Mouse (Mus musculus) stomach, postnatal 0 days (tissue): Measurements from ENCODE around the gene Sfpq. TPM values are rescaled to one million over a fixed set of nuclear protein-coding genes. Genes with fewer than 3 reads are reported as not detected.

Source experiments
- ATAC-seq: fragments of 200-750 bp; cut with Nextera tagmentation; 2 replicates; pipeline ENCODE4 v1.8.0; 2017; ENCODE audit not compliant: low FRiP score, low TSS enrichment
- DNase-seq: peaks from one replicate; pipeline ENCODE4 v3.0.0-alpha.2; 2016; ENCODE audit warnings: low spot score
- H3K27ac ChIP-seq: fragments of 300-500 bp; sonication (generic); replicated peaks from 2 replicates; pipeline ENCODE4 v1.5.1; 2014; ENCODE audit warnings: mild to moderate bottlenecking, control low read depth
- H3K27me3 ChIP-seq: fragments of 300-500 bp; sonication (generic); 2 replicates; pipeline ENCODE4 v1.6.1; 2014; ENCODE audit warnings: low read length; ENCODE audit not compliant: control insufficient read depth, insufficient read depth
- H3K36me3 ChIP-seq: fragments of 300-500 bp; sonication (generic); 2 replicates; pipeline ENCODE4 v1.6.1; 2014; ENCODE audit warnings: low read length, mixed read lengths; ENCODE audit not compliant: control insufficient read depth, insufficient read depth
- H3K4me1 ChIP-seq: fragments of 300-500 bp; sonication (generic); replicated peaks from 2 replicates; pipeline ENCODE4 v1.6.1; 2014; ENCODE audit warnings: antibody characterized with exemption; ENCODE audit not compliant: control insufficient read depth, insufficient read depth
- H3K4me2 ChIP-seq: fragments of 300-500 bp; sonication (generic); replicated peaks from 2 replicates; pipeline ENCODE4 v1.6.1; 2014; ENCODE audit warnings: low read depth, mild to moderate bottlenecking, control low read depth, moderate library complexity
- H3K4me3 ChIP-seq: fragments of 300-500 bp; sonication (generic); 2 replicates; pipeline ENCODE4 v1.5.1; 2014; ENCODE audit warnings: low read depth, low read length, control low read depth
- H3K9ac ChIP-seq: fragments of 300-500 bp; sonication (generic); 2 replicates; pipeline ENCODE4 v1.6.1; 2014; ENCODE audit warnings: mild to moderate bottlenecking, low read length, control low read depth, mixed read lengths
- H3K9me3 ChIP-seq: fragments of 300-500 bp; sonication (generic); 2 replicates; pipeline ENCODE4 v1.6.1; 2016; ENCODE audit warnings: low read length; ENCODE audit not compliant: control insufficient read depth
- CTCF ChIP-seq: IDR thresholded peaks from 2 replicates; pipeline ENCODE4 v1.5.1; 2016; ENCODE audit warnings: antibody characterized with exemption, low read depth, mild to moderate bottlenecking, moderate library complexity
- EP300 ChIP-seq: optimal IDR thresholded peaks from 2 replicates; pipeline ENCODE3; 2016; ENCODE audit warnings: antibody characterized with exemption
- WGBS: fragments of 180-500 bp; shearing (Covaris S2); extraction: QIAGEN DNeasy Blood & Tissue Kit; methylation state at CpG from one replicate; pipeline ENCODE4 v1.1.7; 2014; 5-methylcytosine and 5-hydroxymethylcytosine counted together
- polyA plus RNA-seq: library from polyadenylated mRNA; unstranded; fragments of >200 nt; fragmentation: Nextera tagmentation; extraction: Ambion mirVana; gene quantifications from 2 replicates; pipeline ENCODE4 v1.2.1, GENCODE M21; 2015

Gene Sfpq
- polyA plus RNA-seq, 1 experiment from 2014 or later = 41.5 TPM

GRCm38 (mm10) chr4:127080806-127081205 is 59.7 kb downstream of the Sfpq start:
- Histone ChIP-seq H3K27ac (no peak overlapping the region), H3K4me3 (no peak overlapping the region), H3K27me3 (no peaks in the 10 kb centered on the region), H3K4me2 (no peak overlapping the region), H3K9ac (no peak overlapping the region), H3K9me3 (no peaks in the 10 kb centered on the region), H3K4me1 (peaks cover 4% of the 10 kb centered on the region; the same call in 1 of the 2 replicates), H3K36me3 (no peaks in the 10 kb centered on the region; the same call in 1 of the 2 replicates)
- WGBS = 56% methylated on average over 1 of the region's 1 CpGs
- TF ChIP-seq EP300 = no peak
- TF ChIP-seq CTCF = no peak
- ATAC-seq (no peak), DNase-seq (no peak)

DNA sequence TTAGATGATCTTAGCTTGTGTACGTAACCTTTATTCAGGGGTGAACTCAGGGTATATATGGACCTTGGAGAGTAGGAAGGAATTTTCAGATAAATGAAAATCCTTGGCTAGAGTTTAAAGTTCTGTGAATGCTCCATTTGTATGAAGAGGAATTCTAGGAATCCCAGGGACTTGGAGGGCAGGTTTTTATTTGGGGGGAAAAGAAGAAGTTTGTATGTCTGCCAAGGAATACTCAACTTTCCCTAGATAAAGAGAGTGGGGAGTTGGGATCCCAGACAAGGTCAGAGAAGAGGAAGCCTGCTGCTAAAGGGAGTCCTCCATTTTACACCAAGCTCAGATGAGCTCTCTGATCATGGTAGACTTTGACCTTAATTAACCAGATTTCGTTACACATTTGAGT is 62.0 kb downstream of the Sfpq start:
- no peak for ATAC-seq
- H3K4me3 ChIP-seq = no peak overlapping the region
- H3K36me3 ChIP-seq = no peaks in the 10 kb centered on the region; the same call in 1 of the 2 replicates
- H3K9me3 ChIP-seq = no peaks in the 10 kb centered on the region
- TF ChIP-seq EP300 = no peak
- TF ChIP-seq CTCF = no peak
- 89% methylated on average over 2 of the region's 2 CpGs for WGBS
- no peak overlapping the region for H3K27ac ChIP-seq
- no peaks in the 10 kb centered on the region for H3K27me3 ChIP-seq
- no peak for DNase-seq
- no peak overlapping the region for H3K4me2 ChIP-seq
- no peaks in the 10 kb centered on the region; the same call in 1 of the 2 replicates for H3K4me1 ChIP-seq
- H3K9ac ChIP-seq = no peak overlapping the region

DNA sequence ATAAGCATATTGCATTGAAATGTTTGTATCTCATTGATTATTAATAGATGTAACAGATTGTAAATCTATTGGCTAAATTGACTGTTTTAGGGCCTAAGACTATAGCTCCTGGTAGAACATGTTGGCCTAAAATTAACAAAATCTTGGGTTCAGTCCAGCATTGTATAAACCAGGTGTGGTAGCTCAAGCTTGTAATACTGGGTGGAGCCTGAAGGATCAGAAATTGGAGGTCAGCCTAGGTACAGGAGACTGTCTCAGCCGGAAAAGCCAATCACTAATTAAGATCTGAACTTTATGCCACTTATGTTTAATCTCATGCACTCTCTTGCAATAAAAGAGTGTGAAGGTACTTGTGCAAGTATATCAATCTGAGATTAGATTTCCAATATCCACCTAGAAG is 64.6 kb downstream of the Sfpq start:
- Histone ChIP-seq H3K4me2 (no peak overlapping the region), H3K9ac (no peak overlapping the region), H3K27ac (no peak overlapping the region), H3K9me3 (no peaks in the 10 kb centered on the region), H3K4me1 (no peaks in the 10 kb centered on the region), H3K4me3 (no peak overlapping the region), H3K36me3 (peaks cover 4% of the 10 kb centered on the region; the same call in 1 of the 2 replicates), H3K27me3 (no peaks in the 10 kb centered on the region)
- no peak for ATAC-seq
- no peak for DNase-seq
- TF ChIP-seq EP300 = no peak
- TF ChIP-seq CTCF = no peak
- WGBS = 59% methylated on average over 1 of the region's 1 CpGs

Other genes starting within 250 kb of the Sfpq start
- 6.7 and 7.1 TPM in 2 replicates for gene Zmym4, start 53.2 kb upstream of the Sfpq start, polyA plus RNA-seq
- gene Zmym1, start 39.8 kb downstream of the Sfpq start, polyA plus RNA-seq = 4.8 and 5.3 TPM in 2 replicates
- 5.1 and 6.6 TPM in 2 replicates for gene Zmym6, start 56.1 kb downstream of the Sfpq start, polyA plus RNA-seq
- gene Tmem35b, start 102.4 kb downstream of the Sfpq start, polyA plus RNA-seq = 14.5 and 16.0 TPM in 2 replicates
- 0.45 and 0.47 TPM in 2 replicates for gene Dlgap3, start 147.9 kb downstream of the Sfpq start, polyA plus RNA-seq
- gene Smim12, start 222.5 kb downstream of the Sfpq start, polyA plus RNA-seq = 37.7 and 41.1 TPM in 2 replicates